Mouse (Mus musculus) forebrain, embryonic 11.5 days (tissue): ENCODE results near the gene Il7r. TPM values are rescaled to one million over a fixed set of nuclear protein-coding genes. Genes with fewer than 3 reads are reported as not detected.

ENCODE experiments used
- ATAC-seq: fragments of 200-750 bp; cut with Nextera tagmentation; replicated peaks from 2 replicates; pipeline ENCODE4 v1.8.0; 2017; ENCODE audit warnings: moderate TSS enrichment; ENCODE audit not compliant: low FRiP score
- DNase-seq: peaks from one replicate; pipeline ENCODE4 v3.0.0-alpha.2; 2017; ENCODE audit warnings: low spot score
- H3K27ac ChIP-seq: fragments of 300-500 bp; sonication (generic); 2 replicates; pipeline ENCODE4 v1.5.1; 2014; ENCODE audit warnings: low read depth, low read length
- H3K27me3 ChIP-seq: fragments of 300-500 bp; sonication (generic); 2 replicates; pipeline ENCODE4 v1.6.1; 2014; ENCODE audit warnings: mild to moderate bottlenecking, low read length, mixed read lengths; ENCODE audit not compliant: control insufficient read depth, insufficient read depth
- H3K36me3 ChIP-seq: fragments of 300-500 bp; sonication (generic); 2 replicates; pipeline ENCODE4 v1.6.1; 2014; ENCODE audit warnings: mild to moderate bottlenecking, low read length, moderate library complexity, mixed read lengths; ENCODE audit not compliant: control insufficient read depth, insufficient read depth
- H3K4me1 ChIP-seq: fragments of 300-500 bp; sonication (generic); replicated peaks from 2 replicates; pipeline ENCODE4 v1.6.1; 2014; ENCODE audit warnings: low read length, mixed read lengths; ENCODE audit not compliant: control insufficient read depth, insufficient read depth
- H3K4me2 ChIP-seq: fragments of 300-500 bp; sonication (generic); 2 replicates; pipeline ENCODE4 v1.6.1; 2014; ENCODE audit warnings: low read depth, mild to moderate bottlenecking, low read length, moderate library complexity, mixed read lengths; ENCODE audit not compliant: severe bottlenecking
- H3K4me3 ChIP-seq: fragments of 300-500 bp; sonication (generic); 2 replicates; pipeline ENCODE4 v1.5.1; 2014; ENCODE audit warnings: low read depth, low read length
- H3K9ac ChIP-seq: fragments of 300-500 bp; sonication (generic); 2 replicates; pipeline ENCODE4 v1.6.1; 2014; ENCODE audit warnings: low read length
- H3K9me3 ChIP-seq: fragments of 300-500 bp; sonication (generic); 2 replicates; pipeline ENCODE4 v1.6.1; 2016; ENCODE audit warnings: low read length, mixed read lengths; ENCODE audit not compliant: control insufficient read depth
- WGBS: fragments of 180-500 bp; shearing (Covaris S2); extraction: QIAGEN DNeasy Blood & Tissue Kit; methylation state at CpG from one replicate; pipeline ENCODE4 v1.1.7; 2014; 5-methylcytosine and 5-hydroxymethylcytosine counted together
- polyA plus RNA-seq: library from polyadenylated mRNA; unstranded; fragments of >200 nt; fragmentation: Nextera tagmentation; extraction: Ambion mirVana; gene quantifications from 2 replicates; pipeline ENCODE4 v1.2.1, GENCODE M21; 2014

Il7r gene
- polyA plus RNA-seq, 1 experiment from 2014 or later = not detected

DNA sequence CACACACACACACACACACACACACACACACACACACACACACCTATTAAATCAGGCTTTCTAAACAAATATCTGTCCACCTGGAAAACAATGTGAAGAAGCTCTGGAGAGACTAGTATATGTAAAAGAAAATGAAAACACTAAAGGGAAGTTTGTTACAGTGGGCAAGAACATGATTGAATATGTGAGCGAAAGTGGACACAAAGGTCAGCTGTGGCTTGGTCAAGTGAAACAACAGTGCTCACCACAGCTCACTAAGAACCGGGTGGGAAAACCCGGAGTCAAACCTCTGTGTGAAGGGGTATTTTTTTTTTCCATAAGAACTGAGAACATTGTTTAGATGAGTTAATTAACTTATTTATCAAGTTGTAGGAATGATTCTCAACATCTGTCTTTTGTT lies 6.9 kb downstream of the Il7r start:
- H3K4me3 ChIP-seq = no peak overlapping the region
- no peak overlapping the region for H3K27ac ChIP-seq
- no peak overlapping the region for H3K9ac ChIP-seq
- H3K4me1 ChIP-seq = no peaks in the 10 kb centered on the region
- no peaks in the 10 kb centered on the region for H3K36me3 ChIP-seq
- no peaks in the 10 kb centered on the region for H3K27me3 ChIP-seq
- no peaks in the 10 kb centered on the region for H3K9me3 ChIP-seq
- WGBS = 96% methylated on average over 3 of the region's 3 CpGs
- DNase-seq = no peak
- H3K4me2 ChIP-seq = no peak overlapping the region
- ATAC-seq = no peak

DNA sequence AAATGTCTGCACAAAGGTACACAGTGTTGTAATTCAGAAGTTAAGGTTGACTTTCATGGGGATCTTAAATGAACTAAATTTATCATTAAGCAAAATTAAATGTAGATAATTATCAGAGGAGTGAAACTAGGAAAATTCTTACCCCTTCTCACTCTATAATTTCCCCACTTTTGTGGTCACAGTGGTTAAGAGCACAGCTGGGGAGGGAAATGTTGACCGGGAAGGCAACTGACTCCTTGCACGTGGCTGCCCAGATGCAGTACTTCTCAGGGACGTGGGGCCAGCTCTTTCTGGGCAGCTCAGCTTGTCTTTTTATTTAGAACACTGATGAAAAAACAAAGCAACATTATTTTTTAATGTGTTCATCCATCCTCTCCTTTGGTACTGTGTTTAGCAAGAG lies 37.9 kb downstream of the Il7r start:
- H3K36me3 ChIP-seq = no peaks in the 10 kb centered on the region
- DNase-seq (no peak), ATAC-seq (no peak)
- H3K4me3 ChIP-seq = no peak overlapping the region
- no peaks in the 10 kb centered on the region for H3K27me3 ChIP-seq
- H3K4me2 ChIP-seq = no peak overlapping the region
- H3K9ac ChIP-seq = no peak overlapping the region
- H3K4me1 ChIP-seq = no peaks in the 10 kb centered on the region
- 81% methylated on average over 3 of the region's 3 CpGs for WGBS
- H3K9me3 ChIP-seq = no peaks in the 10 kb centered on the region
- H3K27ac ChIP-seq = no peak overlapping the region

DNA sequence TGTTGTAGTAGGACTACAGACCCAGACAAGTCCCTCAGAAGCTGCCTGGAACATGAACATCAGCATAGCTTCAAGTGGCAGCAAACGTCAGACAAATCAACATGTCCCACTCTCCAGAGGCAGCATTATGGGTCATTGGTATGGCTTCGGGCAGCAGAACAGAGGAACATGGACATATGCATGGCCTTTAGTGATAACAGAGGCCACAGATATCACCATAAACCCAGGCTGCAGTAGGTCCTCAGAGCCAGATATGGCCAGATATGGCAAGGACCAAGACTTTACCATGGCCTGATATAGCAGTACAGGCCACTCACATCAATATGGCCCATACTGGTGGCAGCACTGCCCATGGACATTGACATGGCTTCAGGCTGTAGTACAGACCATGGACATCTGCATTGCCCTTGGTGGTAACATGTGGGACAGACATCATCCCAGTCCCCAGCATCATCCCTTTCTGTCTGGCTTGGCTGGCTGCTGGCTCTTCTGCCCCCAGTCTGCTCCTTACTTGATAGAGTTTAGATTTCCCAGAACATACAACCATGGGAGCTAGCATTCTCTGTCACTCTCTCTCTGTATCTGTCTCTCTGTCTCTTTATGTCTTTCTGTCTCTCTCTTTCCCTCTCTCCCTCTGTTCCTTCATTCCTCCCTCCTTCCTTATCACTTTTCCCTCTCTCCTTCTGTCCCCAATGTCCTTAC lies 40.4 kb downstream of the Il7r start:
- WGBS = 88% methylated on average over 2 of the region's 2 CpGs
- DNase-seq (no peak), ATAC-seq (no peak; the same call in 1 of the 2 replicates)
- H3K9ac ChIP-seq = no peak overlapping the region
- no peaks in the 10 kb centered on the region for H3K9me3 ChIP-seq
- no peaks in the 10 kb centered on the region for H3K4me1 ChIP-seq
- no peak overlapping the region for H3K4me2 ChIP-seq
- no peak overlapping the region for H3K4me3 ChIP-seq
- H3K36me3 ChIP-seq = no peaks in the 10 kb centered on the region
- no peaks in the 10 kb centered on the region for H3K27me3 ChIP-seq
- H3K27ac ChIP-seq = no peak overlapping the region

DNA sequence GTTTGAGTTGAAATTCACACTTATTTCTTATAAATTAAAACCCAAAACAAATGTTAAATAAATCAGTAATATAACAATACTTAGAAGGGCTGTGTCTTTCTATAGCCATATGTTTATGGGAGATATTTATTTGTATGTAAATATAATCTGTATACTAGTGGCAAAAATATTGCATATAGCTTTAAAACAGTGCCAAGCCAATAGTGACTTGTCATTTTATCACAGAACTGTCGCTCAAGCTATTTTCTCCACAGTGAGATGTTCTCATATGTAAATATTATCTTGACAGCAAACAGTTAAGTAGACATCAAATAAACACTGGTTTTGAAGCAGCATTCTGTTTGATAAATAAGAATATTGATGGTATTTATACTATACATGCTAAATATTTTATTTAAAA lies 56.8 kb downstream of the Il7r start:
- WGBS = 80% methylated on average over 1 of the region's 1 CpGs
- H3K9me3 ChIP-seq = no peaks in the 10 kb centered on the region
- H3K27ac ChIP-seq = no peak overlapping the region
- H3K4me1 ChIP-seq = no peaks in the 10 kb centered on the region
- ATAC-seq = no peak
- no peak for DNase-seq
- no peaks in the 10 kb centered on the region for H3K27me3 ChIP-seq
- no peaks in the 10 kb centered on the region for H3K36me3 ChIP-seq
- no peak overlapping the region for H3K9ac ChIP-seq
- H3K4me2 ChIP-seq = no peak overlapping the region
- H3K4me3 ChIP-seq = no peak overlapping the region

DNA sequence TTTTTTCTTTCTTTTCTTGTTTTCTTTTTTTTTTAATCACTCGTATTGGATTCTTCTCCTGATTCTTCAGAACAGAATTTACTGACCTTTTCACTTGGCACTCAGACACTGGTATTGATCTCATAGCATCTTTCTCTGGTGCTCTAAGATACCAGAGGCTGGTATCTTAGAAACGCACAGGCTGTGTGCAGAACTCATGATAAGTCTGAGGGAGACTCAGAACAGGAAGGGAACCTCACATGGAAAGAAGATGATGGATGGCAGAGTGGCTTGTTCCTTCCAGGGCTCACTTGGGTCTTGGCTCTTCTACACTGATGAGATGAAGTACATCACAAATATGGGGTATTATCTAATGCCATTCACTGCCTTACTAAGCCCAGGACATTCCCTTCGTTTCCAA lies 57.4 kb downstream of the Il7r start:
- Histone ChIP-seq H3K4me1 (no peaks in the 10 kb centered on the region), H3K4me3 (no peak overlapping the region), H3K36me3 (no peaks in the 10 kb centered on the region), H3K4me2 (no peak overlapping the region), H3K9ac (no peak overlapping the region), H3K27ac (no peak overlapping the region), H3K9me3 (no peaks in the 10 kb centered on the region), H3K27me3 (no peaks in the 10 kb centered on the region)
- no peak for ATAC-seq
- no peak for DNase-seq
- WGBS = 80% methylated on average over 3 of the region's 3 CpGs

GRCm38 (mm10) chr15:9472167-9472566 lies 57.8 kb downstream of the Il7r start:
- DNase-seq = no peak
- Histone ChIP-seq H3K9ac (no peak overlapping the region), H3K4me2 (no peak overlapping the region), H3K36me3 (no peaks in the 10 kb centered on the region), H3K4me1 (no peaks in the 10 kb centered on the region), H3K9me3 (no peaks in the 10 kb centered on the region), H3K4me3 (no peak overlapping the region), H3K27ac (no peak overlapping the region), H3K27me3 (no peaks in the 10 kb centered on the region)
- no peak for ATAC-seq
- WGBS = 79% methylated on average over 3 of the region's 3 CpGs

DNA sequence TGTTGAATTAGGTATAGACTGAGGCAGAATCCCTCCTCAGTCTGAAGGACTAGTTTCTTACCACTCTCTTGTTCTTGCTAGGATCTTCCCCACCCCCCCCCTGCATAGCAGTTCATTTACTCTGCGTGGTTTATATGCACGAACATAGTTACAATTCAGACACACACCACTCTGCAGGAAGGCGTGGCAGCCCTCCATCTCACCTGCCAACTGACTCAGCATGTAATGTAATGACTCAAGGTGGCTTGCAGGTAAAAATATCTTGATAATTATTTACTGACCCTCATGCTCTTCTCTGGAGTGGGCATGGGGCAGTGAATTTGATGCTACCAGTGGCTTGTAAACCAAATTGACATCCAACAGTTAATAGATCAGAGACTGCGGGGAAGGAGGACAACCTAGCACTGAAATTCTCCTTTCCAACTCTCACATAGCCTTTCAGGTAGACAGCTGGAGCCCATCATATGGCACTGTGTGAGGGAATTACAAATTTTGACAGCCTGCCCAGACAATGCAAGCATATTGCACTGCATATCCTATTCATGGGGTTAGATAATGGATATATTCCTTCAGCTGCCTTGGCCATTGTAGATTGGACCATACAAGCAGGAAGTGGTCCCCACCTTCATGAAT lies 58.8 kb downstream of the Il7r start:
- Histone ChIP-seq H3K36me3 (no peaks in the 10 kb centered on the region), H3K9ac (no peak overlapping the region), H3K4me1 (no peaks in the 10 kb centered on the region), H3K4me2 (no peak overlapping the region), H3K27ac (no peak overlapping the region), H3K4me3 (no peak overlapping the region), H3K9me3 (no peaks in the 10 kb centered on the region), H3K27me3 (no peaks in the 10 kb centered on the region)
- ATAC-seq (no peak), DNase-seq (no peak)
- WGBS = 90% methylated on average over 4 of the region's 4 CpGs

DNA sequence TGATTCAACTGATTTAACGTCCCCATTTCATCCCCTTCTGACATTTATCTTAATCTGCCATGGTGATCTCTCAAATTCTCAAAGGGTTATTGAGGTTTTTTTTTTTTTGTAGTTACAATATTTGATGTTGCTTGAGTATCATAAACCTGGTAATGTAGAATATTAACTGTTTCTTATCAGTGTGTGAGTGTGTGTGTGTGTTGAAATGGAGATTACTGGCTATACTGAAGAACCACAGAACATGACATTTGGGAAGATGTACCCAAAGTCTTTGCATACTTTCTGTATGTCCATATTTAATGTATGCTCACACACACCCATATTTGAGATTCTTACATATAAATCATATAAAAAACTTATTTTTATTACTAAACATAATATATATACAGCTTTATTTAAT lies 65.9 kb downstream of the Il7r start:
- Histone ChIP-seq H3K36me3 (no peaks in the 10 kb centered on the region), H3K9me3 (no peaks in the 10 kb centered on the region)
- 63% methylated on average over 1 of the region's 1 CpGs for WGBS

GRCm38 (mm10) chr15:9463521-9464027 lies 66.4 kb downstream of the Il7r start:
- Histone ChIP-seq H3K9ac (no peak overlapping the region), H3K4me2 (no peak overlapping the region), H3K36me3 (no peaks in the 10 kb centered on the region), H3K4me1 (no peaks in the 10 kb centered on the region), H3K9me3 (no peaks in the 10 kb centered on the region), H3K27ac (no peak overlapping the region), H3K4me3 (no peak overlapping the region), H3K27me3 (no peaks in the 10 kb centered on the region)
- WGBS = 80% methylated on average over 7 of the region's 7 CpGs
- ATAC-seq (no peak), DNase-seq (no peak)

More for the DNA sequence above, 65.9 kb downstream of the Il7r start:
- Histone ChIP-seq H3K4me3 (no peak overlapping the region), H3K27me3 (no peaks in the 10 kb centered on the region), H3K9ac (no peak overlapping the region), H3K4me1 (no peaks in the 10 kb centered on the region), H3K27ac (no peak overlapping the region), H3K4me2 (no peak overlapping the region)
- no peak for ATAC-seq
- DNase-seq = no peak
